Mouse (Mus musculus) erythroblast, adult 5-6 weeks (primary cell): ENCODE data around the gene Vmn1r3. TPM values are rescaled to one million over a fixed set of nuclear protein-coding genes. Genes with fewer than 3 reads are reported as not detected.
"Not testable (repeated sequence)": the region's sequence is repeated elsewhere in the genome, so short reads cannot be mapped to it uniquely, and the experiment has no call there.

Source experiments
- ATAC-seq: replicated peaks from 2 replicates; pipeline ENCODE4 v1.8.0; 2016; ENCODE audit warnings: moderate number of reproducible peaks, mild to moderate bottlenecking, moderate TSS enrichment, inconsistent platforms; ENCODE audit not compliant: poor library complexity, low FRiP score, severe bottlenecking
- total RNA-seq, 2 experiments: library from RNA; stranded (forward) in 1 of 2; stranded (reverse) in 1 of 2; fragments of 150-400 nt in 1 of 2; fragments of 200-764, 138-1000 nt in 1 of 2; gene quantifications; 2 replicates each; pipeline versions ENCODE4 v1.2.3 to v1.2.4; 2015 to 2017; ENCODE audit warnings: low replicate concordance in 2 of 2

Gene Vmn1r3
- total RNA-seq (2015; ENCODE audit: low replicate concordance) (not detected in 2 replicates), total RNA-seq (2017; ENCODE audit: low replicate concordance) (not detected in 2 replicates)

GRCm38 (mm10) chr4:3185258-3185657 lies at the start of gene Vmn1r3:
Gene Vmn1r3 (minus strand): TSS chr4:3185358.
- ATAC-seq = not testable (repeated sequence)

- ATAC-seq = no peak
Observed at GRCm38 (mm10) chr4:3232053-3232452, 46.9 kb upstream of the Vmn1r3 start.

- peak; percentile 54; the same call in 1 of the 2 replicates for ATAC-seq
Observed at GRCm38 (mm10) chr4:3230908-3231684, 45.9 kb upstream of the Vmn1r3 start.

- peak; percentile 45; the same call in 1 of the 2 replicates for ATAC-seq
Observed at GRCm38 (mm10) chr4:3229532-3229931, 44.4 kb upstream of the Vmn1r3 start.

GRCm38 (mm10) chr4:3228476-3228875 lies 43.3 kb upstream of the Vmn1r3 start:
- ATAC-seq = no peak

- no peak for ATAC-seq
Observed at GRCm38 (mm10) chr4:3227751-3228150, 42.6 kb upstream of the Vmn1r3 start.

- ATAC-seq = no peak
Observed at GRCm38 (mm10) chr4:3226488-3226887, 41.3 kb upstream of the Vmn1r3 start.

- ATAC-seq = not testable (repeated sequence)
Observed at GRCm38 (mm10) chr4:3225416-3225815, 40.3 kb upstream of the Vmn1r3 start.

- ATAC-seq = not testable (repeated sequence)
Observed at GRCm38 (mm10) chr4:3224848-3225247, 39.7 kb upstream of the Vmn1r3 start.

GRCm38 (mm10) chr4:3223483-3224209 lies 38.5 kb upstream of the Vmn1r3 start:
- not testable (repeated sequence) for ATAC-seq

GRCm38 (mm10) chr4:3216382-3216781 lies 31.2 kb upstream of the Vmn1r3 start:
- ATAC-seq = not testable (repeated sequence)

- ATAC-seq = not testable (repeated sequence)
Observed at GRCm38 (mm10) chr4:3213349-3213748, 28.2 kb upstream of the Vmn1r3 start.

GRCm38 (mm10) chr4:3209643-3210217 lies 24.6 kb upstream of the Vmn1r3 start:
- not testable (repeated sequence) for ATAC-seq

GRCm38 (mm10) chr4:3176746-3177490 lies 8.2 kb downstream of the Vmn1r3 start:
- ATAC-seq = not testable (repeated sequence)

GRCm38 (mm10) chr4:3176195-3176594 lies 9.0 kb downstream of the Vmn1r3 start:
- ATAC-seq = not testable (repeated sequence)

GRCm38 (mm10) chr4:3175756-3176155 lies 9.4 kb downstream of the Vmn1r3 start:
- ATAC-seq = not testable (repeated sequence)

- ATAC-seq = not testable (repeated sequence)
Observed at GRCm38 (mm10) chr4:3174586-3174985, 10.6 kb downstream of the Vmn1r3 start.

GRCm38 (mm10) chr4:3167020-3167419 lies 18.1 kb downstream of the Vmn1r3 start, which contains the start of gene Vmn1r2:
Gene Vmn1r2 (plus strand): TSS chr4:3167320.
- not testable (repeated sequence) for ATAC-seq

- ATAC-seq = 0 out of 2 replicates have a peak, but pooled peaks have one; percentile 46
Observed at GRCm38 (mm10) chr4:3165046-3165445, 20.1 kb downstream of the Vmn1r3 start.
